Mouse (Mus musculus) midbrain, embryonic 10.5 days (tissue): ENCODE results near the gene Gm37240. TPM values are rescaled to one million over a fixed set of nuclear protein-coding genes. Genes with fewer than 3 reads are reported as not detected.

Experiments used
- DNase-seq: peaks from one replicate; pipeline ENCODE4 v3.0.0-alpha.2; 2017; ENCODE audit warnings: low spot score
- H3K27ac ChIP-seq: fragments of 300-500 bp; sonication (generic); replicated peaks from 2 replicates; pipeline ENCODE4 v1.5.1; 2016; ENCODE audit warnings: mild to moderate bottlenecking
- H3K27me3 ChIP-seq: fragments of 300-500 bp; sonication (generic); 2 replicates; pipeline ENCODE4 v1.6.1; 2016; ENCODE audit warnings: low read depth, mild to moderate bottlenecking; ENCODE audit not compliant: poor library complexity, severe bottlenecking
- H3K36me3 ChIP-seq: fragments of 300-500 bp; sonication (generic); 2 replicates; pipeline ENCODE4 v1.6.1; 2016; ENCODE audit warnings: mild to moderate bottlenecking, moderate library complexity
- H3K4me1 ChIP-seq: fragments of 300-500 bp; sonication (generic); 2 replicates; pipeline ENCODE4 v1.6.1; 2016
- H3K4me3 ChIP-seq: fragments of 300-500 bp; sonication (generic); 2 replicates; pipeline ENCODE4 v1.5.1; 2016; ENCODE audit warnings: mild to moderate bottlenecking, moderate library complexity
- H3K9me3 ChIP-seq: fragments of 300-500 bp; sonication (generic); replicated peaks from 2 replicates; pipeline ENCODE4 v1.6.1; 2016; ENCODE audit warnings: mild to moderate bottlenecking
- WGBS: fragments of 180-500 bp; shearing (Covaris S2); methylation state at CpG from one replicate; pipeline ENCODE4 v1.1.7; 2016; 5-methylcytosine and 5-hydroxymethylcytosine counted together
- polyA plus RNA-seq: library from polyadenylated mRNA; unstranded; fragments of >200 nt; fragmentation: Nextera tagmentation; extraction: Ambion mirVana; gene quantifications from 2 replicates; pipeline ENCODE4 v1.2.1, GENCODE M21; 2016

Gene Gm37240
- polyA plus RNA-seq, 1 experiment from 2014 or later: 0.44 TPM

GRCm38 (mm10) chr3:84641391-84641790 is 1245.9 kb downstream of the Gm37240 start:
- no peak for DNase-seq
- Histone ChIP-seq H3K27ac (no peak overlapping the region), H3K4me1 (peaks cover 14% of the 10 kb centered on the region), H3K36me3 (no peaks in the 10 kb centered on the region), H3K9me3 (no peaks in the 10 kb centered on the region), H3K27me3 (peaks cover 5% of the 10 kb centered on the region; the same call in 1 of the 2 replicates), H3K4me3 (no peak overlapping the region)
- 87% methylated on average over 2 of the region's 2 CpGs for WGBS

DNA sequence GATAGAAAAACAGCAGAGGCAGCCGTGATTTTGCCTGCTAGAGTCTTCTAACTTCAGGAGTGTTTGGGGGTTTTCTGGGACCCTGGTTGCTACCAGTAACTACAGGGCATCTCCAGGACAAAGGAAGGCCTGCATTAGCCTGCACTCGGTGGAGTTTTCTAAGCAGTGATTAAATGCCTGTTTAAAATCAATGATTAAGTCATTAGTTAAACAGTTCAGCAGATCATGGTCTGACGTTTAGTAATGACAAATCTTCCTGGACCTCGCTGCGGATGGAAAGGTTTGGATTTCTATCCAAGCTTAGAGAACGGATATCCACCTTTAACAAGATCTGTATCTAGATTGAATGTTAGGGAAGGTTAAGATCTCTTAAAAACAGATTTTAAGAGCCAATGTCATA is 1246.8 kb downstream of the Gm37240 start:
- DNase-seq: no peak
- Histone ChIP-seq H3K4me1 (peaks cover 14% of the 10 kb centered on the region), H3K27ac (no peak overlapping the region), H3K36me3 (no peaks in the 10 kb centered on the region), H3K9me3 (no peaks in the 10 kb centered on the region), H3K4me3 (no peak overlapping the region), H3K27me3 (peaks cover 5% of the 10 kb centered on the region; the same call in 1 of the 2 replicates)
- 63% methylated on average over 6 of the region's 6 CpGs for WGBS

GRCm38 (mm10) chr3:84639767-84640500 is 1247.4 kb downstream of the Gm37240 start:
- DNase-seq: no peak
- peaks cover 5% of the 10 kb centered on the region; the same call in 1 of the 2 replicates for H3K27me3 ChIP-seq
- H3K27ac ChIP-seq: no peak overlapping the region
- H3K36me3 ChIP-seq: no peaks in the 10 kb centered on the region
- WGBS: 49% methylated on average over 11 of the region's 11 CpGs
- peaks cover 14% of the 10 kb centered on the region for H3K4me1 ChIP-seq
- no peak overlapping the region for H3K4me3 ChIP-seq
- H3K9me3 ChIP-seq: no peaks in the 10 kb centered on the region

GRCm38 (mm10) chr3:84638858-84639257 is 1248.5 kb downstream of the Gm37240 start:
- no peaks in the 10 kb centered on the region for H3K36me3 ChIP-seq
- peaks cover 5% of the 10 kb centered on the region; the same call in 1 of the 2 replicates for H3K27me3 ChIP-seq
- WGBS: 87% methylated on average over 4 of the region's 4 CpGs
- DNase-seq: no peak
- no peak overlapping the region for H3K27ac ChIP-seq
- no peak overlapping the region for H3K4me3 ChIP-seq
- H3K4me1 ChIP-seq: peaks cover 14% of the 10 kb centered on the region
- H3K9me3 ChIP-seq: no peaks in the 10 kb centered on the region

DNA sequence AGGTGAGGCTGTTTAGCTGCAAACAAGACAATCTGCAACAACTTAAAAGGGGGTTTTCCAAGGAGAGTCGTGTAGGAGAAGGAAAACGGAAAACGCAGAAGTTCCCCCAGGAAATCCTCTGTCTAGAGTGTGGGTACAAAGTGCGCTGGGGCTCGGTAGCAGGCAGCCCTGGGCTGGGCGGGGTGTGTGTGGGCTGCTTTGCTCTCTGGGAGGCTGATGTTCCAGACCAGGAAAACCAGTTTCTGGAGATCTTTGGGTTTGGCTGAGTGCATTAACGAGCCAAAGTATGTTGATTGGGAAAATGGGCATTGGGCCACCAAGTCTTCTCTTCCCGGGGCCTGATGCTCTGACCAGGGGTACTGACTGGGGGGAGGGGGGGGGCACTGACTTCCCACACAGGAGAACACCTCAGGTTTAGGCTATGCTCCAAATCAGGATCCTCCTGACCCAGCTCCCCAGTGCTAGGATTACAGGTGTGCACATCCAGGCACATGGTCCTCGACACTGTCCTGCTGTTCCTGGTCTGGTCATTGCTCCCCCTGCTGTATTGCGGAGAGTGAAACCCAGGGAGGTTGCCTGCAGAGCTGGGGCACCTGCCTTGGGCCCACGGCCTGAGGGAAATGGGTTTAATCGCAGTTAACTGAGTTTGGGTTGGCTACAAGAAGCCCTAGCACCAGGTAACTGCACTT is 1249.3 kb downstream of the Gm37240 start:
- Histone ChIP-seq H3K27me3 (peaks cover 5% of the 10 kb centered on the region; the same call in 1 of the 2 replicates), H3K9me3 (no peaks in the 10 kb centered on the region), H3K36me3 (no peaks in the 10 kb centered on the region), H3K4me3 (no peak overlapping the region), H3K4me1 (peaks cover 14% of the 10 kb centered on the region), H3K27ac (no peak overlapping the region)
- 73% methylated on average over 12 of the region's 12 CpGs for WGBS
- DNase-seq: no peak

GRCm38 (mm10) chr3:84637095-84637494 is 1250.2 kb downstream of the Gm37240 start:
- no peak for DNase-seq
- Histone ChIP-seq H3K27me3 (peaks cover 5% of the 10 kb centered on the region; the same call in 1 of the 2 replicates), H3K36me3 (no peaks in the 10 kb centered on the region), H3K4me3 (no peak overlapping the region), H3K27ac (no peak overlapping the region), H3K4me1 (peaks cover 14% of the 10 kb centered on the region), H3K9me3 (no peaks in the 10 kb centered on the region)
- 86% methylated on average over 6 of the region's 6 CpGs for WGBS

DNA sequence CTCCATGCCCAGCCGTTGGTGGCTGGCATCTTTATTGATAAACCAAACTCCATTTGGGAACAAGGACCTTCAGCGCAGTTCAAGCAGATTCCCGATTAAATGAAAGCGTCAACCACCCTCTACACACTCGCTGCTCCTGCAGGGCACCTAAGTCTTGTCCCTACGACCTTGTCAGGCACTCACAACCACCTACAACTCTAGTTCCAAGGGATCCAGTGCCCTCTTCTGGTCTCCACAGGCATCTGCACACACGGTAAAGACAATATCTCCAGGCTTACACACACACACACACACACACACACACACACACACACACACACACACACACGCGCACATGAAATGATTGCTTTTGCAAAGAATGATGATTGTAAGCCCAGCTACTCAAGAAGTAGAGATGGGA is 1255.7 kb downstream of the Gm37240 start:
- H3K27me3 ChIP-seq: no peaks in the 10 kb centered on the region
- H3K4me1 ChIP-seq: no peaks in the 10 kb centered on the region
- 95% methylated on average over 9 of the region's 9 CpGs for WGBS
- no peak for DNase-seq
- no peak overlapping the region for H3K4me3 ChIP-seq
- H3K36me3 ChIP-seq: no peaks in the 10 kb centered on the region
- H3K9me3 ChIP-seq: no peaks in the 10 kb centered on the region
- H3K27ac ChIP-seq: no peak overlapping the region

GRCm38 (mm10) chr3:84622026-84622425 is 1265.3 kb downstream of the Gm37240 start:
- Histone ChIP-seq H3K27ac (no peak overlapping the region), H3K4me3 (no peak overlapping the region), H3K36me3 (no peaks in the 10 kb centered on the region), H3K9me3 (no peaks in the 10 kb centered on the region), H3K4me1 (no peaks in the 10 kb centered on the region), H3K27me3 (no peaks in the 10 kb centered on the region)
- 71% methylated on average over 3 of the region's 3 CpGs for WGBS
- DNase-seq: no peak

- no peaks in the 10 kb centered on the region for H3K27me3 ChIP-seq
Observed at GRCm38 (mm10) chr3:84619725-84620124, 1267.6 kb downstream of the Gm37240 start.

GRCm38 (mm10) chr3:84619056-84619455 is 1268.3 kb downstream of the Gm37240 start:
- 91% methylated on average over 7 of the region's 7 CpGs for WGBS

More at GRCm38 (mm10) chr3:84619725-84620124, 1267.6 kb downstream of the Gm37240 start:
- H3K4me1 ChIP-seq: no peaks in the 10 kb centered on the region
- no peak for DNase-seq
- no peak overlapping the region for H3K4me3 ChIP-seq
- no peaks in the 10 kb centered on the region for H3K9me3 ChIP-seq
- no peak overlapping the region for H3K27ac ChIP-seq
- no peaks in the 10 kb centered on the region for H3K36me3 ChIP-seq
- WGBS: 95% methylated on average over 6 of the region's 6 CpGs

DNA sequence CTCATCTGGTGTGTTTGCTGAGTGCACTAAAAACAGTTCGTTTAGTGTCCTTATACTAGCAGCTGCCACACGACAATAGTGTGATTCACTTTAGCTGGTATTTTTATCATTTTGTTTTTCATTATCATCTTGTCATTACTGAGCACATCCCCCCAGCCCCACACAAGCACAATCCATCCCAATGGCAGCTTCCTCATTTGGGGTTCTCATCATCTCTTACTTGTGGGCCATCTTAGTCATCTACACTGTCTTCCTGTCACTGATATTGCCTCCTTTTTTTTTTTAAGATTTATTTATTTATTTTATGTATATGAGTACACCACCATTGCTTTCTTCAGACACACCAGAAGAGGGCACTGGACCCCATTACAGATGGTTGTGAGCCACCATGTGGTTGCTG is 1268.7 kb downstream of the Gm37240 start:
- DNase-seq: no peak
- 84% methylated on average over 2 of the region's 2 CpGs for WGBS
- no peaks in the 10 kb centered on the region for H3K27me3 ChIP-seq
- H3K4me1 ChIP-seq: no peaks in the 10 kb centered on the region
- H3K9me3 ChIP-seq: no peaks in the 10 kb centered on the region
- no peaks in the 10 kb centered on the region for H3K36me3 ChIP-seq
- no peak overlapping the region for H3K4me3 ChIP-seq
- no peak overlapping the region for H3K27ac ChIP-seq

More at GRCm38 (mm10) chr3:84619056-84619455, 1268.3 kb downstream of the Gm37240 start:
- no peak overlapping the region for H3K4me3 ChIP-seq
- H3K27ac ChIP-seq: no peak overlapping the region
- no peaks in the 10 kb centered on the region for H3K27me3 ChIP-seq
- H3K9me3 ChIP-seq: no peaks in the 10 kb centered on the region
- DNase-seq: no peak
- H3K36me3 ChIP-seq: no peaks in the 10 kb centered on the region
- H3K4me1 ChIP-seq: no peaks in the 10 kb centered on the region

- Histone ChIP-seq H3K4me1 (no peaks in the 10 kb centered on the region), H3K27ac (no peak overlapping the region), H3K36me3 (no peaks in the 10 kb centered on the region), H3K4me3 (no peak overlapping the region), H3K9me3 (no peaks in the 10 kb centered on the region), H3K27me3 (no peaks in the 10 kb centered on the region)
- no peak for DNase-seq
- 31% methylated on average over 7 of the region's 7 CpGs for WGBS
Observed at GRCm38 (mm10) chr3:84615856-84616225, 1271.5 kb downstream of the Gm37240 start.
